Mouse (Mus musculus): ENCODE data around the gene Nup107. TPM values are rescaled to one million over a fixed set of nuclear protein-coding genes. Genes with fewer than 3 reads are reported as not detected.

Gene Nup107
- total and polyA plus RNA-seq, 3 experiments: 47.7 to 97.0 (median 82.0) TPM

- in situ Hi-C loops (cut with MboI; ENCODE audit: low pct_ligation_motif_present, low pct_unique_long_range_greater_than_20kb, low sequenced_read_pairs) (no loop called here), dilution Hi-C loops (cut with MboI; ENCODE audit: extremely low pct_ligation_motif_present, extremely low pct_unique_long_range_greater_than_20kb, low sequenced_read_pairs) (no loop called here)
- Histone ChIP-seq H3K4me1 (ENCODE audit: control insufficient read depth in 1 of 2, insufficient read depth in 2 of 2) (peaks cover 5 to 18% of the 10 kb centered on the region in 2 experiments; a peak in 1 of 4 replicates), H3K9ac (ENCODE audit: insufficient read depth, low read depth) (no peak overlapping the region), H3K27ac (ENCODE audit: insufficient read depth, low read depth) (no peak overlapping the region), H3K4me2 (ENCODE audit: insufficient read depth, low read depth, poor library complexity, severe bottlenecking) (no peak overlapping the region), H3K36me3 (replicated peaks in 1 of 2; ENCODE audit: control insufficient read depth in 1 of 2, insufficient read depth in 1 of 2, low read length in 1 of 2) (peaks cover 53 to 76% of the 10 kb centered on the region in 2 experiments), H3K9me3 (replicated peaks; ENCODE audit: low read length) (no peaks in the 10 kb centered on the region), H3K4me3 (replicated peaks in 1 of 3; ENCODE audit: low read depth in 2 of 3, low read length in 2 of 3, poor library complexity in 1 of 3) (no peak overlapping the region), H3K79me2 (replicated peaks; ENCODE audit: control insufficient read depth, extremely low read depth, insufficient read depth, poor library complexity, severe bottlenecking) (peaks cover 3% of the 10 kb centered on the region; the same call in 1 of the 2 replicates), H3K27me3 (replicated peaks) (no peaks in the 10 kb centered on the region)
- no peak for TF ChIP-seq EP300 (IDR thresholded peaks at IDR 0.05; ENCODE audit: low read length)
- TF ChIP-seq JUND (conservative IDR thresholded peaks at IDR 0.05; ENCODE audit: low read depth, low read length): no peak
- TF ChIP-seq ZC3H11A (IDR thresholded peaks at IDR 0.05; ENCODE audit: low read depth, low read length): no peak
- no peak for TF ChIP-seq NRF1 (IDR thresholded peaks at IDR 0.05; ENCODE audit: low read depth, low read length)
- TF ChIP-seq IRF4 (IDR thresholded peaks at IDR 0.05; ENCODE audit: low read depth, low read length): no peak
- TF ChIP-seq NELFE (IDR thresholded peaks at IDR 0.05; ENCODE audit: low read depth, low read length): no peak
- no peak for TF ChIP-seq CHD1 (IDR thresholded peaks at IDR 0.05; ENCODE audit: low read depth, low read length)
- TF ChIP-seq MEF2A (IDR thresholded peaks at IDR 0.05; ENCODE audit: borderline replicate concordance, low read depth, low read length): no peak
- TF ChIP-seq ZNF384 (IDR thresholded peaks at IDR 0.05; ENCODE audit: low read depth, low read length): no peak
- no peak for DNase-seq (ENCODE audit: extremely low read depth)
Measured at GRCm38 (mm10) chr10:117784646-117785045, 7.9 kb downstream of the Nup107 start.

GRCm38 (mm10) chr10:117783786-117784420 is 8.6 kb downstream of the Nup107 start:
- Histone ChIP-seq H3K27me3 (replicated peaks) (no peaks in the 10 kb centered on the region), H3K9me3 (replicated peaks; ENCODE audit: low read length) (no peaks in the 10 kb centered on the region), H3K27ac (ENCODE audit: insufficient read depth, low read depth) (no peak overlapping the region), H3K79me2 (replicated peaks; ENCODE audit: control insufficient read depth, extremely low read depth, insufficient read depth, poor library complexity, severe bottlenecking) (peaks cover 3% of the 10 kb centered on the region; the same call in 1 of the 2 replicates), H3K4me2 (ENCODE audit: insufficient read depth, low read depth, poor library complexity, severe bottlenecking) (no peak overlapping the region), H3K4me1 (ENCODE audit: control insufficient read depth in 1 of 2, insufficient read depth in 2 of 2) (peaks cover 5 to 18% of the 10 kb centered on the region in 2 experiments; a peak in 1 of 4 replicates), H3K4me3 (replicated peaks in 1 of 3; ENCODE audit: low read depth in 2 of 3, low read length in 2 of 3, poor library complexity in 1 of 3) (no peak overlapping the region), H3K9ac (ENCODE audit: insufficient read depth, low read depth) (no peak overlapping the region), H3K36me3 (replicated peaks in 1 of 2; ENCODE audit: control insufficient read depth in 1 of 2, insufficient read depth in 1 of 2, low read length in 1 of 2) (peaks cover 55 to 83% of the 10 kb centered on the region in 2 experiments)
- in situ Hi-C loops (cut with MboI; ENCODE audit: low pct_ligation_motif_present, low pct_unique_long_range_greater_than_20kb, low sequenced_read_pairs): no loop called here
- no peak for DNase-seq (ENCODE audit: extremely low read depth)
- no peak for TF ChIP-seq CTCF (conservative IDR thresholded peaks at IDR 0.05 in 1 of 2, IDR thresholded peaks at IDR 0.05 in 1 of 2; ENCODE audit: low read depth in 2 of 2, low read length in 2 of 2)
- dilution Hi-C loops (cut with MboI; ENCODE audit: extremely low pct_ligation_motif_present, extremely low pct_unique_long_range_greater_than_20kb, low sequenced_read_pairs): no loop called here

DNA sequence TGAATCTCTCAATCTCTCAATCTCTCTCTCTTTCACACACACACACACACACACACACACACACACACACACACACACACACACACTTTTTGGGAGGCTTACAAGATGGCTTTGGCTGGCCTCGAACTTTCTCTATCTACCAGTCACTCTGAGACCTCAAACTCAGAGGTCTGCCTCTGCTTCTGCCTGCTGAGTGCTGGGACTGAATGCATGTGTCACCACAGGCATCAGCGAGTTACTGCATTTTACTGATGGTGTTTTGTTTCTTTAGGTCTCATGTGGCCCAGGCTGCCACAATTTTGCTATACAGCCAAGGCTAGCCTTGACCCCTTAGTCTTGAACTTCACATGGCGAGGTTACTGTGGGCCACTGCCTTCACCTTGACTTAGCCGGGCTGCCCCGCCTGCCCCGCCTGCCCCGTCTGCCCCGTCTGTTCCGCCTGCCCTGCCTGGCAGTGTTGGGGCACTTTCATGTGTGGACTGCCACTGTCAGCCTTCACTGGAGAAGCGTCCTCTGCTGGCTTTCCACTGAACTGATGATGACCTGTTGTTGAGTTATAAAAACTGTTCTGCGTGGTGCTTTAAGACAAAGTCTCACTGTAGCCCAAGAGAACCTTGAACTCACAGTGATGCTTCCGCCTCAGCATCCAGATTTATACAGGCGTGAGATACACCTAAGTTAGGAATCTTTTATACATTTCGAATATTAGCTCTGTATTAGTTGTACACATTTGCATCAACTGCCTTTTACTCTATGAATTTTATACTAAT is 9.8 kb downstream of the Nup107 start:
- H3K4me2 ChIP-seq (ENCODE audit: insufficient read depth, low read depth, poor library complexity, severe bottlenecking): no peak overlapping the region
- no peak for DNase-seq (ENCODE audit: extremely low read depth)
- H3K9ac ChIP-seq (ENCODE audit: insufficient read depth, low read depth): no peak overlapping the region
- no peaks in the 10 kb centered on the region; the same call in 1 of the 2 replicates for H3K79me2 ChIP-seq (replicated peaks; ENCODE audit: control insufficient read depth, extremely low read depth, insufficient read depth, poor library complexity, severe bottlenecking)
- H3K36me3 ChIP-seq (replicated peaks in 1 of 2; ENCODE audit: control insufficient read depth in 1 of 2, insufficient read depth in 1 of 2, low read length in 1 of 2): peaks cover 58 to 87% of the 10 kb centered on the region in 2 experiments
- H3K4me1 ChIP-seq (ENCODE audit: control insufficient read depth in 1 of 2, insufficient read depth in 2 of 2): peaks cover 5 to 18% of the 10 kb centered on the region in 2 experiments; a peak in 1 of 4 replicates
- dilution Hi-C loops (cut with MboI; ENCODE audit: extremely low pct_ligation_motif_present, extremely low pct_unique_long_range_greater_than_20kb, low sequenced_read_pairs): no loop called here
- H3K27me3 ChIP-seq (replicated peaks): no peaks in the 10 kb centered on the region
- in situ Hi-C loops (cut with MboI; ENCODE audit: low pct_ligation_motif_present, low pct_unique_long_range_greater_than_20kb, low sequenced_read_pairs): no loop called here
- no peaks in the 10 kb centered on the region for H3K9me3 ChIP-seq (replicated peaks; ENCODE audit: low read length)
- TF ChIP-seq ZKSCAN1 (IDR thresholded peaks at IDR 0.05; ENCODE audit: borderline replicate concordance, low read depth, low read length) (no peak), PAX5 (IDR thresholded peaks at IDR 0.05; ENCODE audit: low read length) (no peak), USF2 (conservative IDR thresholded peaks at IDR 0.05; ENCODE audit: low read depth, low read length) (no peak), JUN (IDR thresholded peaks at IDR 0.05; ENCODE audit: insufficient read depth, low read depth, low read length) (no peak), ZC3H11A (IDR thresholded peaks at IDR 0.05; ENCODE audit: low read depth, low read length) (no peak), RAD21 (IDR thresholded peaks at IDR 0.05; ENCODE audit: low read depth, low read length) (no peak), USF1 (IDR thresholded peaks at IDR 0.05; ENCODE audit: low read depth, low read length) (no peak), MAZ (IDR thresholded peaks at IDR 0.05; ENCODE audit: low read depth, low read length) (no peak), EP300 (IDR thresholded peaks at IDR 0.05; ENCODE audit: low read length) (no peak), MAX (IDR thresholded peaks at IDR 0.05; ENCODE audit: low read length) (no peak), POLR2A (IDR thresholded peaks at IDR 0.05; ENCODE audit: low read depth, low read length) (no peak)
- H3K4me3 ChIP-seq (replicated peaks in 1 of 3; ENCODE audit: low read depth in 2 of 3, low read length in 2 of 3, poor library complexity in 1 of 3): no peak overlapping the region
- H3K27ac ChIP-seq (ENCODE audit: insufficient read depth, low read depth): no peak overlapping the region

Measured in CH12.LX (cell line).